Mouse (Mus musculus) kidney, embryonic 16.5 days (tissue): ENCODE measurements around the gene Ndufv3. TPM values are rescaled to one million over a fixed set of nuclear protein-coding genes. Genes with fewer than 3 reads are reported as not detected.
"Not testable (repeated sequence)": the region's sequence is repeated elsewhere in the genome, so short reads cannot be mapped to it uniquely, and the experiment has no call there.

Experiments
- ATAC-seq: fragments of 200-750 bp; cut with Nextera tagmentation; 2 replicates; pipeline ENCODE4 v1.8.0; 2017; ENCODE audit warnings: moderate TSS enrichment; ENCODE audit not compliant: low FRiP score, low TSS enrichment
- H3K27ac ChIP-seq: fragments of 300-500 bp; sonication (generic); 2 replicates; pipeline ENCODE4 v1.5.1; 2014; ENCODE audit warnings: low read length
- H3K27me3 ChIP-seq: fragments of 300-500 bp; sonication (generic); 2 replicates; pipeline ENCODE4 v1.6.1; 2014; ENCODE audit warnings: low read length, control low read depth, mixed read lengths; ENCODE audit not compliant: insufficient read depth
- H3K36me3 ChIP-seq: fragments of 300-500 bp; sonication (generic); 2 replicates; pipeline ENCODE4 v1.6.1; 2014; ENCODE audit warnings: low read length, control low read depth, mixed read lengths; ENCODE audit not compliant: insufficient read depth
- H3K4me1 ChIP-seq: fragments of 300-500 bp; sonication (generic); 2 replicates; pipeline ENCODE4 v1.6.1; 2014; ENCODE audit warnings: low read length, control low read depth, mixed read lengths; ENCODE audit not compliant: insufficient read depth
- H3K4me2 ChIP-seq: fragments of 300-500 bp; sonication (generic); replicated peaks from 2 replicates; pipeline ENCODE4 v1.6.1; 2014; ENCODE audit warnings: low read depth, low read length
- H3K4me3 ChIP-seq: fragments of 300-500 bp; sonication (generic); 2 replicates; pipeline ENCODE4 v1.5.1; 2014; ENCODE audit warnings: mild to moderate bottlenecking, low read length
- H3K9ac ChIP-seq: fragments of 300-500 bp; sonication (generic); replicated peaks from 2 replicates; pipeline ENCODE4 v1.6.1; 2014; ENCODE audit warnings: low read length
- H3K9me3 ChIP-seq: fragments of 300-500 bp; sonication (generic); 2 replicates; pipeline ENCODE4 v1.6.1; 2016; ENCODE audit warnings: low read length, control low read depth
- WGBS: fragments of 180-500 bp; shearing (Covaris S2); extraction: QIAGEN DNeasy Blood & Tissue Kit; methylation state at CpG from one replicate; pipeline ENCODE4 v1.1.7; 2014; 5-methylcytosine and 5-hydroxymethylcytosine counted together
- polyA plus RNA-seq: library from polyadenylated mRNA; unstranded; fragments of >200 nt; fragmentation: Nextera tagmentation; extraction: Ambion mirVana; gene quantifications from 2 replicates; pipeline ENCODE4 v1.2.1, GENCODE M21; 2015

Gene Ndufv3
- polyA plus RNA-seq, 1 experiment from 2014 or later: 271 TPM

- Histone ChIP-seq H3K9me3 (peaks cover 5% of the 10 kb centered on the region), H3K4me1 (0 out of 2 replicates have a peak, but pooled peaks cover 5% of the 10 kb centered on the region), H3K4me3 (no peak overlapping the region), H3K4me2 (no peak overlapping the region), H3K36me3 (no peaks in the 10 kb centered on the region), H3K27me3 (no peaks in the 10 kb centered on the region), H3K9ac (no peak overlapping the region), H3K27ac (no peak overlapping the region)
- WGBS: 72% methylated on average over 3 of the region's 3 CpGs
- no peak for ATAC-seq
These were observed 28.1 kb downstream of the Ndufv3 start for GRCm38 (mm10) chr17:31547974-31548373.

GRCm38 (mm10) chr17:31549389-31549788 is 29.5 kb downstream of the Ndufv3 start:
- Histone ChIP-seq H3K27me3 (no peaks in the 10 kb centered on the region), H3K4me1 (0 out of 2 replicates have a peak, but pooled peaks cover 5% of the 10 kb centered on the region), H3K27ac (peak overlapping the region; percentile 67), H3K9ac (no peak overlapping the region; the same call in 1 of the 2 replicates), H3K4me2 (no peak overlapping the region), H3K36me3 (no peaks in the 10 kb centered on the region), H3K9me3 (peaks cover 5% of the 10 kb centered on the region), H3K4me3 (no peak overlapping the region)
- 24% methylated on average over 8 of the region's 8 CpGs for WGBS
- peak; percentile 84 for ATAC-seq

GRCm38 (mm10) chr17:31552601-31553000 is 32.7 kb downstream of the Ndufv3 start:
- not testable (repeated sequence) for ATAC-seq, H3K27me3 ChIP-seq, H3K4me3 ChIP-seq, H3K9me3 ChIP-seq, H3K36me3 ChIP-seq, H3K9ac ChIP-seq, H3K4me2 ChIP-seq, H3K27ac ChIP-seq
- peaks cover 11% of the 10 kb centered on the region for H3K4me1 ChIP-seq
- WGBS: 95% methylated on average over 23 of the region's 23 CpGs

GRCm38 (mm10) chr17:31556253-31556652 is 36.3 kb downstream of the Ndufv3 start:
- Histone ChIP-seq H3K9ac (no peak overlapping the region), H3K9me3 (no peaks in the 10 kb centered on the region), H3K27ac (no peak overlapping the region), H3K4me3 (no peak overlapping the region), H3K4me2 (no peak overlapping the region), H3K4me1 (peaks cover 15% of the 10 kb centered on the region), H3K27me3 (no peaks in the 10 kb centered on the region), H3K36me3 (no peaks in the 10 kb centered on the region)
- ATAC-seq: no peak
- 71% methylated on average over 4 of the region's 4 CpGs for WGBS

- Histone ChIP-seq H3K9ac (0 out of 2 replicates have a peak overlapping the region, but pooled peaks have one; percentile 6), H3K4me3 (no peak overlapping the region), H3K9me3 (no peaks in the 10 kb centered on the region), H3K27me3 (no peaks in the 10 kb centered on the region), H3K27ac (peak overlapping the region; percentile 48; the same call in 1 of the 2 replicates), H3K36me3 (no peaks in the 10 kb centered on the region), H3K4me2 (no peak overlapping the region), H3K4me1 (peaks cover 15% of the 10 kb centered on the region)
- WGBS: 49% methylated on average over 11 of the region's 11 CpGs
- peak; percentile 80 for ATAC-seq
These were observed 37.4 kb downstream of the Ndufv3 start for GRCm38 (mm10) chr17:31557124-31557880.

- H3K36me3 ChIP-seq: no peaks in the 10 kb centered on the region
- H3K27ac ChIP-seq: peak overlapping the region; percentile 48; the same call in 1 of the 2 replicates
- ATAC-seq: peak; percentile 33; the same call in 1 of the 2 replicates
- H3K27me3 ChIP-seq: no peaks in the 10 kb centered on the region
- H3K4me2 ChIP-seq: no peak overlapping the region
- no peaks in the 10 kb centered on the region for H3K9me3 ChIP-seq
- WGBS: 58% methylated on average over 10 of the region's 10 CpGs
- peak overlapping the region; percentile 6; the same call in 1 of the 2 replicates for H3K9ac ChIP-seq
- no peak overlapping the region for H3K4me3 ChIP-seq
- peaks cover 15% of the 10 kb centered on the region for H3K4me1 ChIP-seq
These were observed 38.1 kb downstream of the Ndufv3 start for GRCm38 (mm10) chr17:31557947-31558542.

GRCm38 (mm10) chr17:31559021-31559789 is 39.3 kb downstream of the Ndufv3 start:
- no peak overlapping the region for H3K4me3 ChIP-seq
- H3K4me1 ChIP-seq: peaks cover 21% of the 10 kb centered on the region
- H3K9me3 ChIP-seq: no peaks in the 10 kb centered on the region
- no peaks in the 10 kb centered on the region for H3K27me3 ChIP-seq
- no peak for ATAC-seq
- H3K36me3 ChIP-seq: no peaks in the 10 kb centered on the region
- H3K4me2 ChIP-seq: no peak overlapping the region
- no peak overlapping the region for H3K9ac ChIP-seq
- no peak overlapping the region for H3K27ac ChIP-seq
- WGBS: 81% methylated on average over 11 of the region's 11 CpGs

- Histone ChIP-seq H3K9ac (peak overlapping the region; percentile 79), H3K27me3 (no peaks in the 10 kb centered on the region), H3K4me1 (peaks cover 31% of the 10 kb centered on the region), H3K36me3 (no peaks in the 10 kb centered on the region), H3K27ac (peak overlapping the region; percentile 91), H3K4me3 (peak overlapping the region; percentile 55), H3K9me3 (no peaks in the 10 kb centered on the region), H3K4me2 (peak overlapping the region; percentile 72)
- WGBS: 16% methylated on average over 12 of the region's 12 CpGs
- 0 out of 2 replicates have a peak, but pooled peaks have one; percentile 0 for ATAC-seq
These were observed 43.7 kb downstream of the Ndufv3 start for GRCm38 (mm10) chr17:31563632-31564014.

- peaks cover 4% of the 10 kb centered on the region; the same call in 1 of the 2 replicates for H3K36me3 ChIP-seq
- peak within 1 kb of the TSS; percentile 83 for H3K9ac ChIP-seq
- H3K27me3 ChIP-seq: no peaks in the 10 kb centered on the region
- WGBS: 1% methylated on average over 56 of the region's 72 CpGs
- ATAC-seq: peak; percentile 95
- peaks cover 31% of the 10 kb centered on the region for H3K4me1 ChIP-seq
- no peaks in the 10 kb centered on the region for H3K9me3 ChIP-seq
- H3K27ac ChIP-seq: peak within 1 kb of the TSS; percentile 96
- peak within 1 kb of the TSS; percentile 78 for H3K4me2 ChIP-seq
- peak within 1 kb of the TSS; percentile 64 for H3K4me3 ChIP-seq
These were observed 44.3 kb downstream of the Ndufv3 start, which contains the start of gene Pknox1 for GRCm38 (mm10) chr17:31564015-31564857. Gene Pknox1, plus strand, starts transcription at chr17:31564734.
